Mouse (Mus musculus) G1E (cell line): ENCODE results near the gene Pes1. TPM values are rescaled to one million over a fixed set of nuclear protein-coding genes. Genes with fewer than 3 reads are reported as not detected.

Source experiments
- ATAC-seq: 2 replicates; pipeline ENCODE4 v1.8.0; 2016; ENCODE audit warnings: mild to moderate bottlenecking; ENCODE audit not compliant: insufficient number of reproducible peaks, poor library complexity, low FRiP score, severe bottlenecking; ENCODE audit errors: extremely low read depth
- DNase-seq: peaks from one replicate; pipeline ENCODE4 v3.0.0; 2012; ENCODE audit warnings: low spot score
- H3K27me3 ChIP-seq: 2 replicates; pipeline ENCODE4 v1.6.1; 2012; ENCODE audit warnings: mild to moderate bottlenecking, low read length, inconsistent platforms; ENCODE audit not compliant: insufficient read depth
- H3K36me3 ChIP-seq: replicated peaks from 2 replicates; pipeline ENCODE3; 2012; ENCODE audit warnings: mild to moderate bottlenecking, inconsistent platforms
- H3K4me1 ChIP-seq: 2 replicates; pipeline ENCODE4 v1.6.1; 2012; ENCODE audit warnings: low read depth, low read length, inconsistent platforms, mixed read lengths; ENCODE audit not compliant: insufficient read depth
- H3K4me3 ChIP-seq: 2 replicates; pipeline ENCODE4 v1.5.1; 2012; ENCODE audit warnings: low read depth, mild to moderate bottlenecking, inconsistent platforms, low read length, moderate library complexity, mixed read lengths
- H3K9me3 ChIP-seq: replicated peaks from 2 replicates; pipeline ENCODE4 v1.6.1; 2012; ENCODE audit warnings: inconsistent platforms
- CTCF ChIP-seq: IDR thresholded peaks from 2 replicates; pipeline ENCODE4 v1.5.1; 2012; ENCODE audit warnings: low read depth, low read length, inconsistent platforms, mixed read lengths
- GATA1 ChIP-seq: IDR thresholded peaks from 2 replicates; pipeline ENCODE4 v1.6.1; 2012; ENCODE audit warnings: borderline replicate concordance, low read length, inconsistent platforms, mixed read lengths
- GATA2 ChIP-seq: IDR thresholded peaks from 2 replicates; pipeline ENCODE4 v1.6.1; 2012; ENCODE audit warnings: low read depth, low read length, inconsistent platforms, borderline replicate concordance
- POLR2AphosphoS5 ChIP-seq: IDR thresholded peaks from 2 replicates; pipeline ENCODE4 v1.6.1; 2012; ENCODE audit warnings: low read depth, low read length, inconsistent platforms; ENCODE audit not compliant: insufficient replicate concordance
- TAL1 ChIP-seq: conservative IDR thresholded peaks from 2 replicates; pipeline ENCODE4 v1.6.1; 2012; ENCODE audit warnings: low read depth, low read length, inconsistent platforms, mixed read lengths
- polyA plus RNA-seq: library from polyadenylated mRNA; stranded (reverse); fragments of >175 nt; gene quantifications from 2 replicates; pipeline ENCODE4 v1.2.3, GENCODE M21; 2012
- total RNA-seq, 2 experiments: library from RNA; stranded (forward) in 1 of 2; stranded (reverse) in 1 of 2; fragments of 200-1000 nt in 1 of 2; fragments of >200 nt in 1 of 2; fragmentation: Nextera tagmentation in 1 of 2; gene quantifications; 2 replicates each; pipeline ENCODE4 v1.2.3; 2014 to 2017

Gene Pes1
- total and polyA plus RNA-seq, 3 experiments = 73.0 to 213 (median 127) TPM

DNA sequence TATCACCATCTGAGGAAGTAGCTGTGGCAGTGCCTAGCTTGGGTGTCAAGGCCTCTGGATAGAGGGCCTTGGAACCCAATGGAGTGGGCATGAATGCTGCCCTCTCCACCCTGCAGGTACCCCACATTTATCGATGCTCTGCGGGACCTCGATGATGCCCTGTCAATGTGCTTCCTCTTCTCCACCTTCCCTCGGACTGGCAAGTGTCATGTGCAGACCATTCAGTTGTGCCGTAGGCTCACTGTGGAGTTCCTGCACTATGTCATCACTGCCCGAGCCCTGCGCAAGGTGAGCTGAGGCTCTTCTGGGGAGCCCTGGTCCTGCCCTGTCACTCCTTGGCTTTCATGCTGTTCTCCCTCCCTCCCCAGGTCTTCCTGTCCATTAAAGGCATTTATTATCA is 9.3 kb downstream of the Pes1 start:
- TF ChIP-seq GATA2 = no peak
- no peak for TF ChIP-seq CTCF
- no peak for TF ChIP-seq POLR2AphosphoS5
- no peak for TF ChIP-seq GATA1
- no peak for TF ChIP-seq TAL1
- Histone ChIP-seq H3K4me1 (peaks cover 9% of the 10 kb centered on the region), H3K27me3 (no peaks in the 10 kb centered on the region), H3K9me3 (no peaks in the 10 kb centered on the region), H3K4me3 (no peak overlapping the region), H3K36me3 (peaks cover 99% of the 10 kb centered on the region)
- ATAC-seq (no peak), DNase-seq (no peak)

DNA sequence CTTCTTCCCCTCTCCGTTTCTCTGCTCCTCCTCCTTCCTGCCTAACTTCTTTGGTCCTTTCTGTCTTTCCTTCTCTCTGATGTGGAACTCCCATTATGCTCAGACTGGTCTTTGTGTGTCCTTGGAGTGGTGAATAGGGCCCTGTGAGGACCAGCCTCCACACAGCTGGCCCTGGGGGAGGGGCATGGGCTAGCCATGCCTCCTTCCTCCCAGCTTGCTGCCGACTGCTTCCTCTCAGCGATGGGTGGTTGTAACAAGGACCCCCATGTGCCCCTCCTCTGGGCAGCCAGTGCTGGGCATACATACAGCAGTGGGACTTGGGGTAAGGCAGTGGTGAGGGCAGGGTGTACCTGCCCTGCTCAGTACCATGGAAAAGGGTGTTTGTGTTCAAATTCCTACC is 10.5 kb downstream of the Pes1 start:
- H3K36me3 ChIP-seq = peaks cover 100% of the 10 kb centered on the region
- H3K4me3 ChIP-seq = no peak overlapping the region
- TF ChIP-seq GATA1 = no peak
- no peak for TF ChIP-seq CTCF
- no peak for TF ChIP-seq POLR2AphosphoS5
- TF ChIP-seq GATA2 = no peak
- TF ChIP-seq TAL1 = no peak
- H3K4me1 ChIP-seq = peaks cover 6% of the 10 kb centered on the region; the same call in 1 of the 2 replicates
- no peaks in the 10 kb centered on the region for H3K27me3 ChIP-seq
- no peaks in the 10 kb centered on the region for H3K9me3 ChIP-seq
- ATAC-seq = no peak; the same call in 1 of the 2 replicates
- DNase-seq = no peak

DNA sequence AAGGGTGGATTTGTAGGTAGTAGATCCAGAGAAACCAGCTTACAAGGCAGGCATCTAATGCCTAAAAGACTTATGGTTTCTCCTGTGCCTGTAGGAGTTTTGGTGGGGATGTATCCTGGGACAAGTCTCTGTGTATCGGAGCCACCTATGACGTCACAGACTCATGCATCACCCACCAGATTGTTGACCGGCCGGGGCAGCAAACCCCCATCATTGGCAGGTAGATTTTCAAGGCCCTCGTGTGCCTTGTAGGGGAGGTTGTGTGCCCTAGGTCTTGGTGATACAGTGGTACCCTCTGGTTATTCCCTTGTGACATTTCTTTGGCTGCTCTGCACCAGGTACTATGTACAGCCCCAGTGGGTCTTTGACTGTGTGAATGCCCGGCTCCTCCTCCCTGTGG is 12.9 kb downstream of the Pes1 start, which contains the start of gene 4930556J24Rik:
Gene 4930556J24Rik (minus strand): TSS at position 101 of the 400 bp plus-strand sequence.
- Histone ChIP-seq H3K9me3 (no peaks in the 10 kb centered on the region), H3K27me3 (no peaks in the 10 kb centered on the region), H3K4me1 (peaks cover 4% of the 10 kb centered on the region; the same call in 1 of the 2 replicates), H3K36me3 (peaks cover 97% of the 10 kb centered on the region), H3K4me3 (no peak within 1 kb of the TSS)
- ATAC-seq (no peak), DNase-seq (no peak)
- TF ChIP-seq POLR2AphosphoS5 = no peak
- TF ChIP-seq GATA1 = no peak
- no peak for TF ChIP-seq CTCF
- TF ChIP-seq GATA2 = no peak
- TF ChIP-seq TAL1 = no peak

DNA sequence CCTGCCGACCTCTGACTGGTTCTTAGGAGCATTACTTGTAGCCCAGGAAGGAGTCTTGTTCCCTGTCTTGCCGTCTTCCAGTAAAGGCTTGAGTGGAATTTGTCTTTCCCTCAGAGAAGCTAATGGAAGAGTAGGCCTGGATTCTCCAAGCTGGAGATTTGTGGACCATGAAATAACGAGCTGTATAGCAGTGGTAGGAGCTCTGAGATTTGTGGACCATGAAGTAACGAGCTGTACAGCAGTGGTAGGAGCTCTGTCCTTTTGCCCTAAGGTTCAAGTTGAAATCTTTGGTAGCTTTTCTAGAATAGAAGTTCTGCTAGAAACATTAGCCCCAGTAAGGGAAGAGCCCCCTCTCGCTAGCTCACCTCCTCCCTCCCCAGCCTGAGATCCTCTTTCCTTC is 14.6 kb downstream of the Pes1 start:
- Histone ChIP-seq H3K9me3 (no peaks in the 10 kb centered on the region), H3K27me3 (no peaks in the 10 kb centered on the region), H3K4me1 (no peaks in the 10 kb centered on the region), H3K4me3 (no peak overlapping the region), H3K36me3 (peaks cover 96% of the 10 kb centered on the region)
- TF ChIP-seq POLR2AphosphoS5 (no peak), CTCF (no peak), GATA1 (no peak), TAL1 (no peak), GATA2 (no peak)
- ATAC-seq = no peak
- no peak for DNase-seq

GRCm38 (mm10) chr11:3981536-3981935 is 17.8 kb downstream of the Pes1 start:
- Histone ChIP-seq H3K36me3 (peaks cover 65% of the 10 kb centered on the region), H3K4me3 (no peak overlapping the region), H3K9me3 (no peaks in the 10 kb centered on the region), H3K27me3 (peaks cover 6% of the 10 kb centered on the region; the same call in 1 of the 2 replicates), H3K4me1 (no peaks in the 10 kb centered on the region)
- no peak for DNase-seq
- TF ChIP-seq POLR2AphosphoS5 (no peak), GATA2 (no peak), TAL1 (no peak), CTCF (no peak), GATA1 (no peak)
- no peak for ATAC-seq

DNA sequence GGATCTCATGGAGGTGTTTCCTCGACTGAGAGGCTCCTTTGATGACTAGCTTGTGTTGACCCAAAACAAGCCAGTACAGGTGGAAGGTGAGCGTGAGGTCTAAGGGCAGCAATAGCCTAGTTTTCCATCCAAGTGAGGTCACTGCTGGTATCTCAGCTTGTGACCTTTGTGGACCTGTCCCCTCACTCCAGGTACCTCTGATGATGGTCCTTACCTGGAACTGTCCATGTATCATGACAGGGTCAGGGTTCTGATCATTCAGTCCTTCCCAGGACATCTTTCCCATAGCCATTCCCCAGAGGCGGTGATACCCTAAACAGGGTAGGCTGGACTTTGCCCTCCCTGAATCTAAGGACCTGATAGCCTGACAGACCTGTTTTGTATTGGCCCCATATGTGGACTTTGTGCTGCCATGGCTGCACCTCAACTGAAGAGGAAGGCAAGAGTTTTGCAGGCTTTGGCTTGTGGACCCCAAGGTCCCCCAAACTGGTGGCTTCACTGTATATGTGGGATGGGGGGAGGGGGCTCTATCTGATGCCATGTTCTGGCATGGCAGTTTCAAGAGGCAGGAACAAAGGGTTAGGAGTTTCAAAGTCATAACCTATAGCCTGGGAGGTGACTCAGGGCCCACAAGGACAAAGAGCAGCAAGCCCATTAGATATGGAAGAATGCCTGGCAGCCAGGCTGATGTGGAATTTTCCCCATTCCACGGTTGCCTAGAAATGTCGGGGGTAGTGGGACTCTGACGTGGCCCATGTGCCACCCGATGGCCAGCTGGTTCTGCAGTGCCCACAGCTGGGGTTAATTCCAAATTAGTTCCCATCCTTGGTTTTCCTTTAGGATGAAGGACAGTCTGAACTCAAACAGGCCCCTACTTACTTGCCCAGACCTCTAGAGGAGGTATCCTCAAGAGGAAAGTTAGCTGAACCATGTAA is 18.8 kb downstream of the Pes1 start:
- Histone ChIP-seq H3K36me3 (peaks cover 55% of the 10 kb centered on the region), H3K4me3 (no peak overlapping the region), H3K9me3 (no peaks in the 10 kb centered on the region), H3K4me1 (no peaks in the 10 kb centered on the region), H3K27me3 (peaks cover 11% of the 10 kb centered on the region)
- no peak for ATAC-seq
- no peak for DNase-seq
- TF ChIP-seq TAL1 = no peak
- TF ChIP-seq GATA1 = no peak
- TF ChIP-seq CTCF = no peak
- no peak; the same call in 1 of the 2 replicates for TF ChIP-seq POLR2AphosphoS5
- no peak for TF ChIP-seq GATA2
